Mouse (Mus musculus) cortical plate, adult 2 months (tissue): ENCODE data around the gene Zbp1. TPM values are rescaled to one million over a fixed set of nuclear protein-coding genes. Genes with fewer than 3 reads are reported as not detected.
A peak's percentile ranks its signal among the peaks of the same experiment; 100 is the strongest.

Source experiments
- H3K27ac ChIP-seq: fragments of 200-500 bp; 2 replicates; pipeline ENCODE4 v1.5.1; 2012; ENCODE audit warnings: low read length, control low read depth, inconsistent platforms; ENCODE audit not compliant: insufficient read depth
- H3K4me1 ChIP-seq: fragments of 200-500 bp; 2 replicates; pipeline ENCODE4 v1.6.1; 2011; ENCODE audit warnings: low read length; ENCODE audit not compliant: control insufficient read depth, insufficient read depth
- H3K4me3 ChIP-seq: fragments of 200-500 bp; 2 replicates; pipeline ENCODE4 v1.5.1; 2011; ENCODE audit warnings: mild to moderate bottlenecking, low read length, control low read depth; ENCODE audit not compliant: insufficient read depth
- CTCF ChIP-seq: fragments of 200-500 bp; IDR thresholded peaks from 2 replicates; pipeline ENCODE4 v1.5.1; 2011; ENCODE audit warnings: mild to moderate bottlenecking, control low read depth, low read length; ENCODE audit not compliant: insufficient read depth; ENCODE audit errors: extremely low read depth
- POLR2A ChIP-seq: fragments of 200-500 bp; IDR thresholded peaks from 2 replicates; pipeline ENCODE4 v1.6.1; 2011; ENCODE audit warnings: mild to moderate bottlenecking, low read length, control low read depth; ENCODE audit not compliant: insufficient read depth; ENCODE audit errors: extremely low read depth
- polyA plus RNA-seq: library from polyadenylated mRNA; depleted of rRNA; stranded (reverse); fragments of >200 nt; gene quantifications from 2 replicates; pipeline ENCODE4 v1.2.3, GENCODE M21; 2012

The Zbp1 gene
- polyA plus RNA-seq, 1 experiment = 1.0 TPM

GRCm38 (mm10) chr2:173173521-173174511 is 44.9 kb downstream of the Zbp1 start:
- TF ChIP-seq CTCF = no peak
- TF ChIP-seq POLR2A = peak; percentile 66
- Histone ChIP-seq H3K4me1 (peaks cover 4% of the 10 kb centered on the region), H3K4me3 (no peak overlapping the region), H3K27ac (peak overlapping the region; percentile 62)

GRCm38 (mm10) chr2:173173008-173173407 is 45.7 kb downstream of the Zbp1 start:
- H3K27ac ChIP-seq = peak overlapping the region; percentile 11; the same call in 1 of the 2 replicates
- H3K4me1 ChIP-seq = peaks cover 5% of the 10 kb centered on the region
- TF ChIP-seq POLR2A (no peak), CTCF (no peak)

GRCm38 (mm10) chr2:173172386-173172785 is 46.3 kb downstream of the Zbp1 start:
- H3K27ac ChIP-seq = no peak overlapping the region
- H3K4me1 ChIP-seq = peaks cover 5% of the 10 kb centered on the region
- no peak overlapping the region for H3K4me3 ChIP-seq
- TF ChIP-seq POLR2A = no peak
- TF ChIP-seq CTCF = no peak

More at GRCm38 (mm10) chr2:173173008-173173407, 45.7 kb downstream of the Zbp1 start:
- no peak overlapping the region for H3K4me3 ChIP-seq

- TF ChIP-seq CTCF (no peak), POLR2A (no peak)
- Histone ChIP-seq H3K4me3 (no peak overlapping the region), H3K4me1 (peaks cover 5% of the 10 kb centered on the region), H3K27ac (no peak overlapping the region)
These were observed 46.8 kb downstream of the Zbp1 start for GRCm38 (mm10) chr2:173171956-173172355.

- no peak overlapping the region for H3K27ac ChIP-seq
- peaks cover 5% of the 10 kb centered on the region for H3K4me1 ChIP-seq
- no peak overlapping the region for H3K4me3 ChIP-seq
- TF ChIP-seq CTCF (no peak), POLR2A (no peak)
These were observed 47.3 kb downstream of the Zbp1 start for GRCm38 (mm10) chr2:173171470-173171869.

- Histone ChIP-seq H3K4me3 (no peak overlapping the region), H3K4me1 (peaks cover 5% of the 10 kb centered on the region), H3K27ac (no peak overlapping the region)
- TF ChIP-seq POLR2A = no peak
- 0 out of 2 replicates have a peak, but pooled peaks have one; percentile 17 for TF ChIP-seq CTCF
These were observed 48.0 kb downstream of the Zbp1 start for GRCm38 (mm10) chr2:173170715-173171114.

- TF ChIP-seq CTCF (no peak), POLR2A (no peak)
- Histone ChIP-seq H3K4me3 (no peak overlapping the region), H3K4me1 (peaks cover 5% of the 10 kb centered on the region), H3K27ac (no peak overlapping the region)
These were observed 48.6 kb downstream of the Zbp1 start for GRCm38 (mm10) chr2:173170081-173170480.

GRCm38 (mm10) chr2:173168411-173168851 is 50.3 kb downstream of the Zbp1 start:
- Histone ChIP-seq H3K4me3 (no peak overlapping the region), H3K27ac (0 out of 2 replicates have a peak overlapping the region, but pooled peaks have one; percentile 31), H3K4me1 (peaks cover 5% of the 10 kb centered on the region)
- TF ChIP-seq CTCF (no peak), POLR2A (no peak)

GRCm38 (mm10) chr2:173165357-173165756 is 53.4 kb downstream of the Zbp1 start:
- no peak for TF ChIP-seq CTCF
- no peak for TF ChIP-seq POLR2A
- Histone ChIP-seq H3K4me1 (peaks cover 3% of the 10 kb centered on the region), H3K4me3 (no peak overlapping the region), H3K27ac (no peak overlapping the region)

GRCm38 (mm10) chr2:173164946-173165345 is 53.8 kb downstream of the Zbp1 start:
- no peak for TF ChIP-seq CTCF
- TF ChIP-seq POLR2A = no peak
- H3K4me1 ChIP-seq = peaks cover 3% of the 10 kb centered on the region

More at GRCm38 (mm10) chr2:173164946-173165345, 53.8 kb downstream of the Zbp1 start:
- Histone ChIP-seq H3K27ac (no peak overlapping the region), H3K4me3 (no peak overlapping the region)
